Mouse (Mus musculus): Measurements from ENCODE around the gene Rab5b.

DNA sequence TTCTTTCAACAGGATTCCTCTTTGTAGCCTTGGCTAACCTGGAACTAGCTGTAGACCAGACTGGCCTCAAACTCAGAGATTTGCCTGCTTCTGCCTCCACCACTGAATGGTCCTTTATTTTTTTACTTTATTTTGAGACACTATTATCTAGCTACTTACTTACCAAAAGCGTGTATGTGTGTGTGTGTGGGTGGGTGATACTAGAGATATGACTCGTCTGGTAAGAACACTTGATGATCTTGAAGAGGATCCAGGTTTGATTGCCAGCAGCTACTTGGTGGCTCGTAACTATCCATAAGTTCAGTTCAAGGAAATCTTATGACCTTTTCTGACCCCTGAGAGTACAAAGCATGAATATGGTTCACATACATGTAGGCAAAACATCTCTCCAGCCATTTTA is 30.8 kb downstream of the Rab5b start:
- TF ChIP-seq CTCF (IDR thresholded peaks at IDR 0.05; ENCODE audit: borderline replicate concordance, control insufficient read depth, extremely low read depth, insufficient read depth, low read length, poor library complexity) (no peak), POLR2A (IDR thresholded peaks at IDR 0.05; ENCODE audit: control insufficient read depth, extremely low read depth, insufficient read depth, low read length, poor library complexity) (no peak)

Measured in thymus, adult 2 months (tissue).